Comparison of ENCODE assay signal across 12 mouse cellular contexts in genomic region chr2:144299749-144300669, GRCm38 (mm10). TPM values are rescaled to one million over a fixed set of nuclear protein-coding genes. Genes with fewer than 3 reads are reported as not detected.
DNase-seq lines count a peak whose midpoint lies in the region; ATAC-seq and TF ChIP-seq lines count a peak whose summit lies in the region.
"Had no signal": no experiment of that assay in that cellular context is flagged by ENCODE, and none has a peak within 500 bp of the region (broad histone marks: within the 10 kb centered on the region; RNA-seq: fewer than 3 reads in every experiment).

No protein-coding gene starts in this region.

- H3K36me3 ChIP-seq in heart, postnatal 0 days (replicated peaks; ENCODE audit: control insufficient read depth, insufficient read depth, low read length): no peaks in the 10 kb centered on the region
- H3K36me3 ChIP-seq in lung, postnatal 0 days (ENCODE audit: insufficient read depth, low read length): no peaks in the 10 kb centered on the region
- no peaks in the 10 kb centered on the region for H3K36me3 ChIP-seq in forebrain, embryonic 10.5 days (replicated peaks)
- H3K36me3 ChIP-seq: limb, embryonic 10.5 days had no signal

- no peak for ATAC-seq in heart, postnatal 0 days (ENCODE audit: insufficient read depth, low read depth)
- peak; percentile 70 for ATAC-seq in lung, postnatal 0 days

- intact Hi-C loops in heart, postnatal 14 days (cut with DNase I): loop anchor here (5.0 kb wide), 1 partner anchor 152 kb away; no protein-coding TSS in a partner anchor

- no peaks in the 10 kb centered on the region for H3K27me3 ChIP-seq in heart, postnatal 0 days (ENCODE audit: control insufficient read depth, insufficient read depth, low read length)
- no peaks in the 10 kb centered on the region for H3K27me3 ChIP-seq in lung, postnatal 0 days (replicated peaks; ENCODE audit: insufficient read depth, low read length)
- H3K27me3 ChIP-seq in forebrain, embryonic 10.5 days (ENCODE audit: poor library complexity, severe bottlenecking): no peaks in the 10 kb centered on the region

- 57% methylated on average over 9 of the region's 9 CpGs for WGBS in heart, postnatal 0 days
- 42% methylated on average over 9 of the region's 9 CpGs for WGBS in lung, postnatal 0 days
- 91% methylated on average over 9 of the region's 9 CpGs for WGBS in forebrain, embryonic 10.5 days

- H3K4me1 ChIP-seq in heart, postnatal 0 days (ENCODE audit: control insufficient read depth, insufficient read depth): peaks cover 11% of the 10 kb centered on the region
- no peaks in the 10 kb centered on the region for H3K4me1 ChIP-seq in lung, postnatal 0 days (ENCODE audit: insufficient read depth, low read depth, low read length)
- no peaks in the 10 kb centered on the region for H3K4me1 ChIP-seq in forebrain, embryonic 10.5 days
- H3K4me1 ChIP-seq: limb, embryonic 10.5 days had no signal

- H3K4me2 ChIP-seq in heart, postnatal 0 days (ENCODE audit: low read depth, low read length): no peak overlapping the region
- H3K4me2 ChIP-seq in lung, postnatal 0 days (replicated peaks; ENCODE audit: low read depth, low read length): no peak overlapping the region

- TF ChIP-seq CTCF in heart, postnatal 0 days (IDR thresholded peaks at IDR 0.05; ENCODE audit: low read depth): no peak
- TF ChIP-seq CTCF in lung, postnatal 0 days (IDR thresholded peaks at IDR 0.05): no peak

- no peaks in the 10 kb centered on the region for H3K9me3 ChIP-seq in heart, postnatal 0 days (replicated peaks; ENCODE audit: control insufficient read depth, low read length)
- H3K9me3 ChIP-seq in lung, postnatal 0 days (ENCODE audit: low read length): no peaks in the 10 kb centered on the region
- no peaks in the 10 kb centered on the region for H3K9me3 ChIP-seq in forebrain, embryonic 10.5 days
- H3K9me3 ChIP-seq: limb, embryonic 10.5 days had no signal

- H3K27ac ChIP-seq in heart, postnatal 0 days (ENCODE audit: low read depth): peak overlapping the region; percentile 12; the same call in 1 of the 2 replicates
- no peak overlapping the region for H3K27ac ChIP-seq in lung, postnatal 0 days (ENCODE audit: low read length)
- H3K27ac ChIP-seq in forebrain, embryonic 10.5 days: no peak overlapping the region
- H3K27ac ChIP-seq: limb, embryonic 10.5 days had no signal

- DNase-seq in heart, postnatal 0 days (ENCODE audit: low spot score): no peak
- no peak for DNase-seq in heart, postnatal 14 days
- DNase-seq in 3T3-L1 (ENCODE audit: low read depth, low spot score): peak; percentile 72
- DNase-seq in adrenal gland, postnatal 14 days: peak; percentile 58
- peak; percentile 64 for DNase-seq in lung, postnatal 0 days (ENCODE audit: low spot score)
- no peak for DNase-seq in ovary, postnatal 10 days (ENCODE audit: low spot score)
- no peak for DNase-seq in forebrain, embryonic 10.5 days (ENCODE audit: extremely low spot score, low spot score)
- DNase-seq in embryo, embryonic 11 days: no peak
- DNase-seq: heart, postnatal 10 days; midbrain, embryonic 14.5 days; right cerebral cortex, postnatal 25 days had no signal

- H3K9ac ChIP-seq in heart, postnatal 0 days (replicated peaks; ENCODE audit: low read depth, low read length): no peak overlapping the region
- H3K9ac ChIP-seq in lung, postnatal 0 days (replicated peaks; ENCODE audit: low read depth): no peak overlapping the region

- no peak for TF ChIP-seq EP300 in heart, postnatal 0 days (IDR thresholded peaks at IDR 0.05; ENCODE audit: low read depth)
- peak; percentile 56 for TF ChIP-seq EP300 in lung, postnatal 0 days (IDR thresholded peaks at IDR 0.05)

- no peak overlapping the region for H3K4me3 ChIP-seq in heart, postnatal 0 days (ENCODE audit: low read depth, low read length)
- no peak overlapping the region for H3K4me3 ChIP-seq in lung, postnatal 0 days (ENCODE audit: low read depth, low read length)
- H3K4me3 ChIP-seq in forebrain, embryonic 10.5 days: no peak overlapping the region
- H3K4me3 ChIP-seq: limb, embryonic 10.5 days had no signal

RNA-seq across cellular contexts. Expression of gene Snx5, which starts 29.3 kb away (rescaled TPM):
- 80.2 and 146 TPM in 2 replicates for total RNA-seq in heart, postnatal 0 days (2014; rRNA removed; ENCODE audit: low replicate concordance)
- 55.7 and 65.6 TPM in 2 replicates for polyA plus RNA-seq in heart, postnatal 0 days (2015; fragmentation: Nextera tagmentation; extraction: Ambion mirVana)
- total RNA-seq in heart, postnatal 14 days (2021): 10 to 100 TPM; 50.4 to 51.9 TPM
- total RNA-seq in adrenal gland, postnatal 14 days (2021): 96.5 and 114 TPM in 2 replicates
- polyA plus RNA-seq in lung, postnatal 0 days (2015; fragmentation: Nextera tagmentation; extraction: Ambion mirVana): 61.2 and 68.5 TPM in 2 replicates
- polyA plus RNA-seq in forebrain, embryonic 10.5 days (2016; fragmentation: Nextera tagmentation; extraction: Ambion mirVana): 132 and 133 TPM in 2 replicates

RNA-seq across cellular contexts. Expression of gene Mgme1, which starts 29.5 kb away (rescaled TPM):
- total RNA-seq in heart, postnatal 0 days (2014; rRNA removed; ENCODE audit: low replicate concordance): 7.5 and 11.1 TPM in 2 replicates
- polyA plus RNA-seq in heart, postnatal 0 days (2015; fragmentation: Nextera tagmentation; extraction: Ambion mirVana): 12.6 and 14.6 TPM in 2 replicates
- 1 to 10 TPM; 8.5 to 9.6 TPM for total RNA-seq in heart, postnatal 14 days (2021)
- total RNA-seq in adrenal gland, postnatal 14 days (2021): 14.6 and 16.3 TPM in 2 replicates
- polyA plus RNA-seq in lung, postnatal 0 days (2015; fragmentation: Nextera tagmentation; extraction: Ambion mirVana): 6.8 and 8.1 TPM in 2 replicates
- polyA plus RNA-seq in forebrain, embryonic 10.5 days (2016; fragmentation: Nextera tagmentation; extraction: Ambion mirVana): 27.1 and 28.0 TPM in 2 replicates

RNA-seq across cellular contexts. Expression of gene Ovol2, which starts 31.9 kb away (rescaled TPM):
- not detected in 2 replicates for total RNA-seq in heart, postnatal 0 days (2014; rRNA removed; ENCODE audit: low replicate concordance)
- polyA plus RNA-seq in heart, postnatal 0 days (2015; fragmentation: Nextera tagmentation; extraction: Ambion mirVana): not detected in 2 replicates
- not detected for total RNA-seq in heart, postnatal 14 days (2021)
- not detected in 2 replicates for total RNA-seq in adrenal gland, postnatal 14 days (2021)
- 3.9 and 4.0 TPM in 2 replicates for polyA plus RNA-seq in lung, postnatal 0 days (2015; fragmentation: Nextera tagmentation; extraction: Ambion mirVana)
- 0.20 and 0.36 TPM in 2 replicates for polyA plus RNA-seq in forebrain, embryonic 10.5 days (2016; fragmentation: Nextera tagmentation; extraction: Ambion mirVana)
- total RNA-seq: heart, postnatal 10 days had no signal
- polyA plus RNA-seq: midbrain, embryonic 14.5 days had no signal

Comparison
In these comparisons a context has a peak if more than half of its experiments do, and no peak if none do; other contexts are left out.
1. DNase-seq: peak in 3T3-L1 (single experiment), adrenal gland, postnatal 14 days (single experiment) and lung, postnatal 0 days (single experiment); none in heart, postnatal 0 days (single experiment), heart, postnatal 14 days (0 of 2), ovary, postnatal 10 days (single experiment), forebrain, embryonic 10.5 days (single experiment) and embryo, embryonic 11 days (single experiment).